Mouse (Mus musculus) kidney, postnatal 0 days (tissue): Measurements from ENCODE around the gene Hoxa7. TPM values are rescaled to one million over a fixed set of nuclear protein-coding genes. Genes with fewer than 3 reads are reported as not detected.

ENCODE experiments used
- ATAC-seq: fragments of 200-750 bp; cut with Nextera tagmentation; replicated peaks from 2 replicates; pipeline ENCODE4 v1.8.0; 2017; ENCODE audit warnings: low read depth, moderate number of reproducible peaks, moderate TSS enrichment, moderate library complexity; ENCODE audit not compliant: low FRiP score
- DNase-seq: peaks from one replicate; pipeline ENCODE4 v3.0.0-alpha.2; 2016; ENCODE audit warnings: low spot score
- H3K27ac ChIP-seq: fragments of 300-500 bp; sonication (generic); 2 replicates; pipeline ENCODE4 v1.5.1; 2014; ENCODE audit warnings: mild to moderate bottlenecking
- H3K27me3 ChIP-seq: fragments of 300-500 bp; sonication (generic); 2 replicates; pipeline ENCODE4 v1.6.1; 2014; ENCODE audit warnings: low read length, mixed read lengths; ENCODE audit not compliant: insufficient read depth
- H3K36me3 ChIP-seq: fragments of 300-500 bp; sonication (generic); 2 replicates; pipeline ENCODE4 v1.6.1; 2014; ENCODE audit warnings: low read length, mixed read lengths; ENCODE audit not compliant: insufficient read depth
- H3K4me1 ChIP-seq: fragments of 300-500 bp; sonication (generic); replicated peaks from 2 replicates; pipeline ENCODE4 v1.6.1; 2014; ENCODE audit warnings: antibody characterized with exemption, low read length, mixed read lengths; ENCODE audit not compliant: insufficient read depth
- H3K4me2 ChIP-seq: fragments of 300-500 bp; sonication (generic); 2 replicates; pipeline ENCODE4 v1.6.1; 2014; ENCODE audit warnings: mild to moderate bottlenecking, low read length, moderate library complexity, mixed read lengths
- H3K4me3 ChIP-seq: fragments of 300-500 bp; sonication (generic); replicated peaks from 2 replicates; pipeline ENCODE4 v1.5.1; 2014; ENCODE audit warnings: low read depth, low read length
- H3K9ac ChIP-seq: fragments of 300-500 bp; sonication (generic); 2 replicates; pipeline ENCODE4 v1.6.1; 2014; ENCODE audit warnings: low read depth, low read length
- H3K9me3 ChIP-seq: fragments of 300-500 bp; sonication (generic); replicated peaks from 2 replicates; pipeline ENCODE4 v1.6.1; 2016; ENCODE audit warnings: low read length, inconsistent platforms, mixed read lengths
- CTCF ChIP-seq: IDR thresholded peaks from 2 replicates; pipeline ENCODE4 v1.5.1; 2016; ENCODE audit warnings: antibody characterized with exemption, low read depth, mild to moderate bottlenecking, moderate library complexity
- WGBS: fragments of 180-500 bp; shearing (Covaris S2); extraction: QIAGEN DNeasy Blood & Tissue Kit; methylation state at CpG from one replicate; pipeline ENCODE4 v1.1.7; 2014; 5-methylcytosine and 5-hydroxymethylcytosine counted together
- microRNA counts: library from miRNA; unstranded; fragments of <30 nt; microRNA quantifications from one replicate; lab custom pipeline; 2015
- microRNA-seq: library from miRNA; unstranded; fragments of <30 nt; microRNA quantifications from one replicate; pipeline ENCODE4, GENCODE M21; 2016
- polyA plus RNA-seq: library from polyadenylated mRNA; unstranded; fragments of >200 nt; fragmentation: Nextera tagmentation; extraction: Ambion mirVana; gene quantifications from 2 replicates; pipeline ENCODE4 v1.2.1, GENCODE M21; 2015

Hoxa7 gene
- polyA plus RNA-seq, 1 experiment from 2014 or later, result 29.7 TPM

- WGBS, result 30% methylated on average over 4 of the region's 4 CpGs
- DNase-seq (peak; percentile 74), ATAC-seq (no peak)
- Histone ChIP-seq H3K36me3 (no peaks in the 10 kb centered on the region), H3K9me3 (no peaks in the 10 kb centered on the region), H3K4me2 (peak overlapping the region; percentile 18; the same call in 1 of the 2 replicates), H3K27me3 (no peaks in the 10 kb centered on the region), H3K4me3 (no peak overlapping the region), H3K9ac (no peak overlapping the region), H3K27ac (peak overlapping the region; percentile 48), H3K4me1 (peaks cover 57% of the 10 kb centered on the region)
- no peak for TF ChIP-seq CTCF
These were observed 55.1 kb downstream of the Hoxa7 start for GRCm38 (mm10) chr6:52166431-52167077.

- H3K4me1 ChIP-seq, result peaks cover 55% of the 10 kb centered on the region
- 11% methylated on average over 28 of the region's 28 CpGs for WGBS
- H3K9me3 ChIP-seq, result no peaks in the 10 kb centered on the region
These were observed 55.9 kb downstream of the Hoxa7 start for GRCm38 (mm10) chr6:52165441-52166370.

GRCm38 (mm10) chr6:52164626-52165440, 56.8 kb downstream of the Hoxa7 start, which contains the start of gene Hoxa2:
Gene Hoxa2 (minus strand): TSS chr6:52164831.
- peaks cover 57% of the 10 kb centered on the region for H3K4me1 ChIP-seq
- WGBS, result 2% methylated on average over 25 of the region's 25 CpGs
- H3K4me2 ChIP-seq, result peak within 1 kb of the TSS; percentile 81
- H3K36me3 ChIP-seq, result no peaks in the 10 kb centered on the region
- peak; percentile 78 for DNase-seq
- no peaks in the 10 kb centered on the region for H3K27me3 ChIP-seq
- peak within 1 kb of the TSS; percentile 36 for H3K4me3 ChIP-seq
- no peak for ATAC-seq
- peak within 1 kb of the TSS; percentile 50 for H3K9ac ChIP-seq
- no peak for TF ChIP-seq CTCF
- H3K27ac ChIP-seq, result peak within 1 kb of the TSS; percentile 75
- H3K9me3 ChIP-seq, result no peaks in the 10 kb centered on the region

More at GRCm38 (mm10) chr6:52165441-52166370, 55.9 kb downstream of the Hoxa7 start:
- Histone ChIP-seq H3K36me3 (no peaks in the 10 kb centered on the region), H3K4me2 (peak overlapping the region; percentile 81), H3K9ac (peak overlapping the region; percentile 32; the same call in 1 of the 2 replicates), H3K27me3 (no peaks in the 10 kb centered on the region), H3K27ac (peak overlapping the region; percentile 48; the same call in 1 of the 2 replicates), H3K4me3 (peak overlapping the region; percentile 36)
- no peak for TF ChIP-seq CTCF
- DNase-seq, result peak; percentile 58
- ATAC-seq, result no peak

MicroRNA genes within 50 kb of the gene (microRNA counts, 519-probe panel; counts per million panel counts)
- microRNA mmu-miR-196b (lab: Ali Mortazavi, UCI), result 7,102 counts per million, percentile 95 among the panel's probes with 10 or more counts

Small RNA genes within 50 kb of the gene (microRNA-seq; reads per million reads assigned to microRNA genes)
- gene Mir196b, result 27,168 reads per million, percentile 97 among the genes with 10 or more reads in this experiment

Other genes starting within 250 kb of the Hoxa7 start
- gene Skap2, start 209.3 kb downstream of the Hoxa7 start, polyA plus RNA-seq, result 35.6 and 37.0 TPM in 2 replicates
- 0.33 and 0.64 TPM in 2 replicates for gene Hoxa1, start 63.5 kb downstream of the Hoxa7 start, polyA plus RNA-seq
- gene Hoxa2, start 57.0 kb downstream of the Hoxa7 start, polyA plus RNA-seq, result 2.3 and 2.4 TPM in 2 replicates
- gene 5730596B20Rik, start 44.4 kb downstream of the Hoxa7 start, polyA plus RNA-seq, result 1.3 TPM in 2 replicates
- gene Hoxa4, start 30.1 kb downstream of the Hoxa7 start, polyA plus RNA-seq, result 1.6 and 2.2 TPM in 2 replicates
- 9.7 and 10.4 TPM in 2 replicates for gene Hoxa5, start 17.3 kb downstream of the Hoxa7 start, polyA plus RNA-seq
- 2.8 and 3.0 TPM in 2 replicates for gene Hoxa6, start 13.1 kb downstream of the Hoxa7 start, polyA plus RNA-seq
- 4.8 and 6.0 TPM in 2 replicates for gene Hoxa3, start 8.5 kb downstream of the Hoxa7 start, polyA plus RNA-seq
- 0.66 and 2.1 TPM in 2 replicates for gene Gm28308, start 8.5 kb downstream of the Hoxa7 start, polyA plus RNA-seq
- gene Hoxa9, start 9.2 kb upstream of the Hoxa7 start, polyA plus RNA-seq, result 57.3 and 57.8 TPM in 2 replicates
- gene Hoxa10, start 19.0 kb upstream of the Hoxa7 start, polyA plus RNA-seq, result 175 and 183 TPM in 2 replicates
- 24.7 and 27.7 TPM in 2 replicates for gene Hoxa11, start 24.0 kb upstream of the Hoxa7 start, polyA plus RNA-seq
- not detected in 2 replicates for gene Hoxa13, start 39.0 kb upstream of the Hoxa7 start, polyA plus RNA-seq
- gene Evx1, start 91.6 kb upstream of the Hoxa7 start, polyA plus RNA-seq, result not detected in 2 replicates